Mouse (Mus musculus): Measurements from ENCODE around the gene Clec1a.
"Not testable (repeated sequence)": the region's sequence is repeated elsewhere in the genome, so short reads cannot be mapped to it uniquely, and the experiment has no call there.

The Clec1a gene

DNA sequence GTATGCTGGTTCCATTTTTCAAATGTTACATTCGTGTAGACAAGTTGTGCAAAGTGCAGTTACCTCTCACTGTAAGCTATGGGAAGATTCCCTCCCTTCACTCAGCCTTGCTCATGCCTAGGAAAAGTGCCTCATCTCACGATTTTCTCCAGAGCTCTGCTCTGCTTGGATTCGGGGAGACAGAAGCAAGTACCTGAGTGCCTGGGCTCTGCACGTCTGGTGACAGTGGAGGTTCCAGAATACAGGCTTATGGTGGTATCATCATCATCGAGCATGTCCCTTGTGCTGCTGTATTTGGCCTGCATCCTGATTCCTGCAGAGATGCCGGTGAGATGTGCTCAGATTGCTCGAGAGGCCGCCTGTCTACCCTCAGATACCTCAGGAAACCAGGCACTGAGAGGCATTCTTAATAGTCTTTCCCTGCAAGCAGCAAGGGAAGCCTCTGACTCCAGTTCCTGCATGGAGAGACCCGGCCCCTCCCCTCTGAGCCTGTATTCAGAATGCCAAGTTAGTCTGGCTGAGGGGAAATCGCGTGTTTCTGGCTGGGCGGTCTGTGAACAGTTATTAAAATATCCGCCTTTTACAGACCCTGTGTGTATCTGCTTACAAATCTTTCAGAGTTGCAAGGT, at the start of gene Clec1a:
TSS of gene Clec1a (minus strand) at position 590 of the 629 bp plus-strand sequence.
- no peak for DNase-seq

DNA sequence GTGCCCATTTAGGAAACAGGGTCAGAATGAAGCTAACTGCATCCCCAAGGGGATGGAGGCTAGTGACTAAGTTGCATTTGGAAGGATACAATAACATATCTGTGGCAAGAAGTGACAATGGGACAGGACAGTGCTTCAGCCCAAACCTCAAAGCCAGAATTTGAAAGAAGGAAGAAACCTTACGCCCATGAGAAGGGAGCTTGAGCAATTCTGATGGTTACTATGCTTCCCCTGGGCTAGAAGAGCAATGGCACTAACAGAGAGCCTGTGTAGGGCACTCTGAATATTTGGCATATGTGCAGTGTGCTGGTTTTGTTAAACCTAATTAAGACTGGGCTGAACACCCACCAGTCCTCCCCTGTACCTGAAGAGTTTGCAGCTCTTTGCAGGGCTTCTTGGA, 47.7 kb upstream of the Clec1a start:
- not testable (repeated sequence) for DNase-seq

DNA sequence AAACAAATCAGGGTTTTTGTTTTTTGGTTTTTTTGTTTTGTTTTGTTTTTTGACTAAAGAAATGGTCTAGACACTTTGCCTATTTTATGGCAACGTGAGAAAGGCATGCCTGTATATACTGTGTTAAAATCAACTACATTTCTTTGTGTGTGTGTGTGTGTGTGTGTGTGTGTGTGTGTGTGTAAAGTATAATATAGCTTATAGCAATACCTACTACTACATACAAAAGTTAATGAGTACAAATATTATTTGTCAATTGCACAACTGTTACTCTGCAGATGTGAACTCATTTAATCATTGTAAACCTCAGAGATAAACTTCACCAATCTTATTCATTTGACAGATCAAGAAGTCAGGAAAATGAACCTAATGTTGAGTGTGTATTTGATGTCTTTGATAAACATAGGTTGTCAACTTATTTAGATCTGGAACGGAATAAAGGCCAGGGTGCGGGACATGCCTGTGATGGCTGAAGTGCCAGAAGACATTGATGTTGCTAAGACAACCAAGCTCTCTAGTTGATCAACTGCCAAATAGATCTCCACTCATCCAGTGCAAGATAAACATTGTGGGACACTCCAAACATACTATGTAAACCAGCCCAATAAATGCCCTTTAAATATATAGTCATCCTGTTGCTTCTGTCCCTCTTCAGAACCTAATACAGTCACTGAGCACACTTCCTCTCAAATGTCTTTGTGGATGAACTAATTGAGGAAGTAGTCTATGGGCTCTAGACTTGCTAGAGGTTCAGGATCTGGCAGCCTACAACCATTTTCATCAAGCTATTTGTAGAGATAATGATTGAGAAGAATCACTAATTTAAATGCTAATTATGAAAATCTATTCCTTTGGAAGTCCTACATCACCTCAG, 45.8 kb upstream of the Clec1a start:
- DNase-seq = no peak

DNA sequence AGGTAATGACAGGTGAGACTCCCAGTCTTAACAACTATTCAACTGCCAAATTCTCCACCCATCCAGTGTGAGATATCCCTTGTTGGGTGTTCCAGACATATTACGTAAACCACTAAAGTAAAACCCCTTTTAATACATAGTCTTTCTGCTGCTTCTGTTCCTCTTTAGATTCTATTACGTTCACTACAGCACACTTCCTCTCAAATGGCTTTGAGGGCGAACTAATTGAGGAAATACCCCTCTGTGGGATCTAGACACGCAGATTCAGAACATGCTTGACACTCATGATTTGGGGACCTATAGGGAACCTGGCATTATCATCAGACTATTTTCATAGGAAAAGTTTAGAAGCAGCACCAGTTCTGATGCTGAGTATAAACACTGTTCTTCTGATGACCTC, 43.1 kb upstream of the Clec1a start:
- DNase-seq = no peak

DNA sequence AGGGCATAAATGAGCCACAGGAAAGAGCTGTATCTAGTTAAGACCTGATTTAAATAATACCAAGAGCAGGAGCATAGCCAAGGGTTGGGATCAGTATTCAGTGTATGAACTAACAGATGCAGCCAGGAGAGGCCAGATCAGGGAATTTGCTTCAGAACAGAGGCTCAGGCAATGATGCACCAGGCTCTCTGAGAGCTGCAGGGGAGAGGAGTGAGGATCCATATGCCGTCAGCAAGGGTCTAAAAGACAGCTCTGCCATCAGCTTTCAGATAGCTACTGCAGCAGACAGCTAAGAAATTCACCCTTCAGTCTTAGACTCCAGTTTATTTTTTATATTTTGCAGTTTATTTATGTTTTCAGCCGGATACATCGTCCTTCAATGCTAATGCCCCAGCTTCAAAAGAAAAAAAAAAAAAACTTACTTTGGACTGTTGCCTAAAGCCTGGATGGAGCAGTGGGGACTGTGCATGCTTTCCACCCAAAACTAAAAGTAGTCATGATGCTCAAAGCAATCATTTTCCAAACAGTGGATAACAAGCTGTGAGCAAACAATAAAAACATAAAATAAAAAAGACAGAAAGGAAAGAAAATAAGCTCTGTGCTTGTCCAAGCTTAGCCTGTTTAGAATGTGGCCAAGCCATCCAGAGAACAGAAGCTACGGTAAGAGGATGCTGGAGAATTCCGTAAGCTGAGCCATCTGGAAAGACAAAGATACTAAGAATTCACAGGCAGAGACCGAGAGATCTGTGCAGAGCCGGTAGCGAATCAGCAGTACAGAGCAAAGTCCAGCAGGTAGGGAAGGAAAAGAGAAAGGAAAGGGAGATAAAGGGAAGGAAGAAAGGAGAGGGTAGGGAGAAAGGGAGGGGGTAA, 28.5 kb upstream of the Clec1a start:
- DNase-seq = peak; percentile 69

DNA sequence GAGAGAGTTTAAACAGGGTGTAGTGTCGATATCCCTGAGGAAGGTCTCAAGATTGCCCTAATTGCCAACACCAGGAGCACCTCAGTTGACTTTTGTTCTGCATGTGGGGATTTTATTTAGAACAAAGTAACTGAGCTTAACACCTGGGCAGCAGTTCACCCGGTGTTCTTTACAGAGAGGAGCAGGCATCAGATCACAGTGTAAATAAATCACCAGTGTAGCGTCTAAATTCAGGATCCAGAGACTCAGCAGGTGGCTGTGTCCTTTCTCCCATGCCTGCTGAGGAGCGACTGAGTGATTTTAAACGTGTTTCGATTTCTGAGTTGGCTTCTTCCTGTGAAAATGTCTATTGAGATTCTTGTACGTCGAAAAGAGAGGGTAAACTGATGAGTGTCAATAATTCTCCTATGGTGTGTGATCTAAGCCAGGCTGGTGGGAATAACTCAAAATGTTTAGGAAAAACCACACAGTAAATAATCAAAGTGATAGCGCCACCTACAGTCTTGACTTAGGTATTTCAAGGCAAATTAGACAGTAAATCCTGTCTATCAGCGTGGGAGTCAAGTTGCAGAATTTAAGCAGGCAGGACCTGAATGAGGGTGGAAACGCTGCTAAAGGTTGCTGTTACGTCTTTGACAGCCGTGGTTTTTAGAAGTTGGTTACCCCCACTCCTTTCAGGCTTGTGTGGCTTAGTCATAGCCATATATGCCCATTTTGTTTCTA, 24.8 kb upstream of the Clec1a start:
- DNase-seq = peak; percentile 24

DNA sequence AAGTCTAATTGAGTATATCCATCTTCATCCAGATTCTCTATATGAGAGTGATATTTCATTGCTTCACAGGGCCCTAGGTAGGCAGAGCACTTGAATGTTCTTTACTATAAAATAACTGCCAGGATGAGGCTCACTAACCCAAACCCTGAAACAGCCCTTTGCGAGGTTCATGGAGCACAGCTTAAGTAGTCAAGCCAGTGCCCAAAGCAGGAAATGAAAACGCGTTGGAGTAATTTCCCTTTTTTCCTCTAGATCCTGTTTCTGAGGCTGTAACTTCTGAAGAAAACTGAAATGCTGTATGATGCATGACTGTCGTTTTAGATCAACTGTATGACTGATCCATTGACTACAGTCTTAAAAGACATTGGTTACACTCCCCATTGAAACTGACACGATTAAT, 20.8 kb upstream of the Clec1a start:
- peak; percentile 14 for DNase-seq

DNA sequence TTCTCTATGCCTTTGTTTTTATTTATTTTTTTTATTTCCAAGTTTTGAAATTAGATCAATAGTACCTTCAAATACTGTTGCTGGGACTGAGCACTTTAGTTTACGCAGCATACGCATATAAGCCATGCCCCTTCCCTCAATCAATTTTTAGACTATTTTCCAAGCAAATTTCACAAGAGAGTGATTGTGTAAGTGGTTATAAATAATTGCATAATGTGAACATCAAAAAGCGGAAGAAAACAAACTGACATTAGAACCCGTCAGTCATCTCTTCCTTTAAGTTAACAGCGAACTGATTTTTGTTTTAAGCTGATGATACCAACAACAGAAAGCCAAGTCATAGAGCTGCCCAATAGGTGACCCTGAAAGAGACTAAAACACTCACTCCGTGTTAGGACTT, 19.6 kb upstream of the Clec1a start:
- no peak for DNase-seq

DNA sequence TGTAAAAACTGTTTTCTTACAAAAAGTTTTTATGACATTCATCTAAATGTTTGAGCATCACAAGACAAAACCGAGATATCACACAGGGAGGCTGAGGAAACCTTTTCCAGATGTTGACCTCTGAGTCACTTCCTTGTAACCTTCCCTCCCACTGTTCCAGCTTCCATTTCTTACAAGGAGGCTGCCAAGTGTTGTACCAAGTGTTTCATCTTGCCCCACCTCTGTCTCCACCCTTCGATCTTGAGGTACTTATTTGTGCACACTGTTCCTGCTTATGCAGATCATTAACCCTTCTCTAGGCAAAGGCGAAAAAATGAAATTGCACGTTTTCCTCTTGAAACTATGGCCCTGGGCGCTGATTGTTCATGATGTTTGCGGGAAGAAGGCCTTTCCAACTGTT, 2.1 kb downstream of the Clec1a start:
- no peak for DNase-seq

DNA sequence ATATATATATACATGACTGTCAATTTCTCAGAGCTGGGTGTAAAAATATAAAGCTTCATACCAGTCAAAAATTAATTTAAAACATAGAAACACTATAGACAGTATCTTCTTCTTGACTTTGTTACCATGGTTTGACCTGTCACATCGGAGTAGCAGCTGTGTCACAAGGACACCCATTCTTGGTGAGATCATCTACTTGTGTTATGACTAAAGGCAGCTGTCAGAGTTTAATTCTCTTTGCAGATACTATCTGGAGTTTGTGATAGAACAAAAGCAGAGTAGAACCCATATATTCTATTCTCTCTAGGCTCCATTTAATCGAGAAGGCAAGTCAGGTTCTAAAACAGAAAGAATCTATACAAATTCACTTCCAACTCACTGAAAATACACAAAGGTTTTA, 13.8 kb downstream of the Clec1a start:
- DNase-seq = no peak

DNA sequence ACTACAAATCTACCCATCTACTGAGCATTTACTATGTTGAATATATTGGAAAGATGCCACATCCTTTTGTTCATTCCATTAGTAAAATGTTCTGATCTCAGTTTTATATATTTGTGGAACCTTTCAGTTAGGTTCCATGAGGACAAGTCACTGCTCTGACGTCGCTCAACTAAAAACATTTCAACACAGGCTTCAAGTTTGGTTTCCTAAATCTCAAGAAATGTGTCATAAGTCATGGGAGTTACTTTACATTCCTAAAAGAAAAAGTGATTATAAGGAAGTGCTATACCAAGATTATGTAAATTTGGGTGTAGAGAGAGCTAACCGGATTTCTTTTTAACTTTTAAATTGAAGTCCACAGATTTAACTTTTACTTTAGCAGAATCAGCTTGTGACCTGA, 15.8 kb downstream of the Clec1a start:
- DNase-seq = no peak

DNA sequence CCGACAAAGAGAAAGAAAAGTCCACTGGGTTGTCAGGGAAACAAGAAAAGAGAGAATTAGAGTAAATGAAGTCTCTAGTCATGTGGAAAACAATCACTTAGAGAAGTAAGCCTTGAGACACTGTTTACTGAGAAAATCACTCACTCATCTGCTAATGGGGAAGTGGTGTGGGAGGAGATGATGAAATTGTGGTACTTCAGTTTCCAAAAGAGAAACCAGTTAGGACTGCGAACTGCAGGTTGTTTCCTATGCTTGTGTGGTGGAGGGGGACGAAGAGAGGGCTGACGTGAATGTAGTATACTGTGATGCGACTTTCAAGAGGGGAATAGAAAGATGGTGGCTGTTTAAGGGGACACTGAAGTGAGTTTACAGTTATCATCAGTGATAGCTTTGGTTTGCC, 17.6 kb downstream of the Clec1a start:
- DNase-seq = peak; percentile 67

DNA sequence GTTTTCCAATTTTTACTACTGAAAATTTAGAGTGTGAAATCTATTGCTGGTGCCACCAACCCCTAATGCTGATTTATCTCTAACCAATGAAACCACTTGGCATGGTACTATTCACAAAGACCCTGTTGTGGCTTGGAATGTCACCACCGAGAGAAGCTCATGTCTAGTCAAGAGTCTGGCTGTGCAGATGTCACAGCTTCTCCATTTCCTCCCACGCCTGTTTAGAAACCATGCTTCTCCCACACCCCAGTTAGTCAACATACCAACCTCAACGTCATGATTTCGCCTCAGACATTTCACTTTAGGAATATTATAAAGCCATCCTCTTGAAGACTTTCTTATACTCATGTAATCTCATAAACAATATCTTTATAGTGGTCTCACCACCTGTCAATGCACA, 24.5 kb downstream of the Clec1a start:
- peak; percentile 26 for DNase-seq

DNA sequence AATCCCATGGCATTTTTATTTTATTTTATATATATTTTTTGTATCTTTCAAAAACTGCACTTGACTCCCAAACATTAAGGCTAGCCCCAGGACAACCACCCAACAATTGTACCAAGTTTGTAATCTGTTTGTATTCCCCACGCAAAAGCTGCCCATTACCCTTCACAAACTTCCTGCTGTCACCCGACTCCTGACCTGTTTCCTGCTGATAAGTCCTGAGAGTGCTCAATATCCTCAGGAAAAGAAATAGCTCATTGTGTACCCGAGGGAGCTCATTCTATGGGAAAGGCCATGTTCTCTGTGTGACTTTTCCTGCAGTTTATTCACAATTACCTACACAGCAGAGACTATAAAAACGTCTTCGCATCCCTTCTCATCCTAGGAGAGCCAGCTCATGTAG, 26.0 kb downstream of the Clec1a start:
- DNase-seq = no peak

DNA sequence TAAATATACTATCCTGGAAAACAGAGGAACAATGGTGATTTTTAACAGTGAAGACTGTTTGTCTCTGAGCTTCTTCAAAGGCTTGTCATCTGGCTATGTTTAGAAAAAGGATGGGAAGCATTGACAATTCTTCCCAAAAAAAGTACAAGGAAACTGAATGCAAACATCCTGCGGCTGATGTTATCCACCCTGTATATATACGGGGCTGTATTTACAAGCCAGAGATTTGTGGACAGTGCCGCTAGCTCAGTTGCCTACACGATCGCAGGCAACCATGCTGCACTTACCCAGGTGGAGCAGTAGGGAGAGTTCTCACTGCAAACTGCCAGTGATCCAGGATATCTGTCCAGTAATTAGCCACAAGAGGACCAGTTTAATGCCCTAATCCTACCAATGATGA, 26.6 kb downstream of the Clec1a start:
- DNase-seq = no peak

DNA sequence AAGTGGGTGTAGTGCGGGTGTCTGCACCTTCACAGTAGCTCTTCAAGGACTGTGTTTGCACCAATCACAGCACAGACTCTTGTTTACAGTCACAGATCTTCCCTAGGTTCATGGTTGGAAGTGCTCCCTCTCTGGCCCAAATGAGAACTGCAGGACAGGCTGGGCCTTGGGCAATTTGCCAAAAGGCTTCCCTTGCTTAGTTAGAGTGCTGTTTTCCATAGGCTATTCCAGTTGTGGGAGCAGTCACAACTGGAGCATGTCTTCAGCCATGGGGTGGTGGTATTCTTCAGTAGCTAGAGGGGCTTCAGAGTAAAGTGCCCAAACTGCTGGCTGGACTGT, 28.1 kb downstream of the Clec1a start:
- peak; percentile 56 for DNase-seq

DNA sequence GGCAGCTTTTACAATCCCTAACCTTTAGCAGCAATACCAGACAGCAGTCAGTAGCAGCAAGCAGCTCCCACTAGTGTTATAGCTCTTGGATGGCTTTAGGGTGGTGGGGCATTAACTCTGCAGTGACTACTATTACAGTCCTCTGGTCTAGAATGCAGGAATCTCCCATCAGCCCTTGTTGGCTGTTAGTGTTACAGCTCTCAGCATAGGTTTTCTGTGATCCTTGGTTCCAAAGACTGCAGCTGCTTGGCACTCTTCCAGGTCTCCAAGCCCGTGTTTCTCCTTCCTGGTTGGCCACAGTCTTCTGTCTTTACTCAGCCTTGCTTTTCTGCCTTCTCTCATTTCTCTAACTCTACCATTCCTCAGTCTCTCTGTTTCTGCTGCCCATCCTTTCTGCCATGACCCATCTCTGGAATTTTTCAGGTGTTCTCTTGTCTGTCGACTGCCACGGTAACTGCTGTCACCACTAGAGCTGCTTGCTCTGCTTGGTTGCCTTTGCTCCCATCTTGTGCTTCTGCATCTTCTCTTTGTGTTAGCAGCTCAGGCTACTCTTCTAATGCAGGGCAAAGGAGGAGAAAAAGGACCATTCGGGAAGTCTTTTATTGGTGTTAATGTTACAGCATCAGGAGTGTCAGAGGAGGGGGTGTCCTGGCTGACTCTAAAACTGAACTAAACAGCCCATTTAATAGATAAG, 28.6 kb downstream of the Clec1a start:
- DNase-seq = no peak

DNA sequence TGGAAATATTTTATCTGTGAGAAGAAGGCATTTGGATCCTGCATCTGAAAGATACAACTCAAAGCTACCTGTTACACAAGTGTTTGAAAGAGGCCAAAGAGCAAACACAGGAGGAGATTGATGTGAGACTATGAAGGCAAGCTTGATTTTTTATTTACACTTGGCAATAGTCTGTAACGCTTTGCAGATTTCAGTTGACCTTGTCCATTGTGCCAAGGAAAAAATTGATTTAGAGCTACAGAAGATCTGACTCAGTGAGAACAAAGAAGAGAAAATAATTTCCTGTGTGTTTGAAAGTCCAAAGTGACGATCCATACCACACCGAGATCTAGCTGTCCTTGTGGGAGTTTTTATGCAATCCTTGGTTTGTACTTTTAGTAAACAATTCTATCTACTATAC, 29.5 kb downstream of the Clec1a start:
- DNase-seq = no peak

DNA sequence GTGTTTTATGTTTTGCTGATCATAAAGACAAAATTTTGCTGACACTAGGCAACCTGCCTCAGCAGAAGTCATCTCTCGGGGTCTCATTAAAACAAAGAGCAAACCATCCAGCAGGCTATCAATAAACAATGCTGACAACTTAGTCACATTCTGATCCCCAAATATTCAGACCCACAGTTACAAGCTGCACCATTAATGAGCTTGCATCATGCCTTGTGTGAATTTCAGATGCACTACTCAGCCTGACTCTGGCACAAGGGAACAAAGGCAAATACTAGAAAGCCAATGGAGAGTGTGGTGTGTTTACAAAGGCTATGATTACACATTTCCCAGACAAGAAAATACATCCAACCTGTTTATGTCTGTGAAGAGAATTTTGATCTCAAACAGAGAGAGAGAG, 37.6 kb downstream of the Clec1a start:
- DNase-seq = no peak

DNA sequence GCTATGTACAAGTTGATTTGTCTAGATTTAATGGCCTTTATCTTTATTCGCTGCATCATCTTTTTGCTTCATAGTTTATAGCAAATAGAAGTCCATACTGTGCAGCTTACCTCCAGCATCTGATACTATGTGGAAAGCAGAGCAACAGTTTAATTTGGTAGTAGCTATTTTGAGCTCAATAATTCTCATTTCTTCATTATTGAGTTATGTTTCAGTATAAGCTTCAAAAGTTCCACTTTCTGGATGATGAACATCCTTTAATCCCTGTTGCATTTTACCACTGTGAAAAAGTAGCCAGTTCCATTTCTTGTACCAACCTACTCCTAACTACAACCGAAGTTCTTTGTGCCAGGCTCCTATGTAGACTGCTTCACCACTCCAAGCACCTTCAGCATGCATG, 43.2 kb downstream of the Clec1a start, which contains the start of gene Clec9a:
TSS of gene Clec9a (plus strand) at position 301 of the 400 bp plus-strand sequence.
- no peak for DNase-seq

DNA sequence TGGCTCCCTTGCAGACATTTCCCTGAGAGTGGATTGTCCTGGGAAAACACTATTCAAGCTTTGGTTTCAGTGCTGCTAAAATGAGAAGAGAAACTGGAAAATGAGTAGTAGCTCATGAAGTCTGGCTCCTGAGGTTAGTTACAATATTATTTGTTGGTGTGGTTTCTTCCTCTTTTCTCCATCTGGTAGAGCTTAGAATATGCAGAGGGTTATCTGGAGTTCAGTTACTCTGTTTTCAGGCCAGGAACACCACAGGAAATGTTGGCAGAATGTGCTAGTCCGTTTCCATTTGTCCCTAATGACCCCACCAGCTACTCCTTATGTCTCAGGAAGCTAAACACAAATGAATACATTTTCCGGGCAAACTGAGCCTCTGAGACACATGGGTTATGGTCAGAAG, 44.5 kb downstream of the Clec1a start:
- peak; percentile 17 for DNase-seq

DNA sequence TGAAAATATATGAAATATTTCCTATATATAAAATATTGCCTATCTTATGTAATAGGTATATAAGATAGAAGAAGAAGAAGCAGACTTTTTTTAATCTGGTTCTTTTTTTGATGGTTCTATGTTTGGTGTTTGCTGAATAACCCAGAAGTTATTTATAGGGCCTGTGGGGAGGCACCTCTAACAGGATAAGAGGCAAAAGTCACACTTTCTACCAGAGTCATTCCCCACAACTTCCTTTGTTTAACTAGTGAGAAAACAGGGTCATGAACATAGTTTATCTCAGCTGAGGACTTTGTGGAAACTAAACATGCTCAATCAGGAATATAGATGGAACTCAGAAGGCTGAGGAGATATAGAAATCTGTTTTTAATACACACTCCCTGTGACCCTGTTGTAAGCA, 45.8 kb downstream of the Clec1a start:
- DNase-seq = no peak
